Mouse (Mus musculus) urinary bladder, postnatal 4 days (tissue): ENCODE results near the gene Snrpc.
"Not testable (repeated sequence)": the region's sequence is repeated elsewhere in the genome, so short reads cannot be mapped to it uniquely, and the experiment has no call there.

Experiments
- DNase-seq, 2 experiments: peaks; one replicate each; pipeline ENCODE4 v3.0.0; 2021 to 2022; ENCODE audit warnings: low spot score in 2 of 2

The Snrpc gene

DNA sequence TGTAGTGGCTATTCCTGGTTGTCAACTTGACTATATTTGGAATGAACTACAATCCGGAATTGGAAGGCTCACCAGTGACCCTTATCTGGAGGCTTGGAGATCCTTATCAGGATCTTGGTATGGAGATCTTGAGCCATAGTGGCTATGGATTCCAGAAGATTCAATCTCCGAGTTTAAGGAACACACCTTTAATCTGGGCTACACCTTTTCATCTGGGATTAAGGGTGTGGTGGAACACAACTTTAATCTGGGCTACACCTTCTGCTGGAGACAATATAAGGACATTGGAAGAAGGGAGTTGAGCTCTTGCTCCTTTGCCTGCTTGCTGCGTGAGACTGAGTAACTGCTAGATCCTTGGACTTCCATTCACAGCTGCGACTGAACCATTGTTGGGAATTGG lies at the start of gene Snrpc:
Snrpc (plus strand) TSS at position 301 of the 400 bp plus-strand sequence.
- not testable (repeated sequence) for DNase-seq

DNA sequence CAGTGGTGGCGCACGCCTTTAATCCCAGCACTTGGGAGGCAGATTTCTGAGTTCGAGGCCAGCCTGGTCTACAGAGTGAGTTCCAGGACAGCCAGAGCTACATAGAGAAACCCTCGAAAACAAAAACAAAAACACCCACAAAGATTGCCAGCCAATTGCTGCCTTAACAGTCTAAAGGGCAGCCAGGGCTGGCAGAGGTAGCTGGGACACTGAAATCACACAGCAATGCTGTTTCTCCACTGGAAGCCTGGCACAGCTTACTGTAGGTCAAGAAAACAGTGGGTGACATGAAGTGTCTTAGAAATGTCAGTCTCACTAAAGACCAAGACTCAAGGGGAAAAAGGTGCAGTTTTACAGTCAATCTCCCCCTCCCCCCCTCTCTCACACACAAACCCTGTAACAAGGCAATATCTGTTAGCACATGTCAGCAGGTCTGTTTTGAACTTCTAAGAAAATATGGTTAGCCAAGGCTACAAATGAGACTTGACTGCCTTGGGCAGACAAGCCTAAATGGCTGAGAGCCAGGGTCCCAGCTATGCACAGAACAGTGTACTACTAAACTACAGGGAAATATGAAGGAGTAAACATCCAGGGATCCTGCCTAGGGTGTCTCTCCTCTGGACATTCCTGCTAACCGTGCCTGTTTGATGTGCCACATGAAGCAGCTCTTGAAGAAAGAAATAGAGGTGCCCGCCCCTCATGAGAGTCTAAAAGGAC lies 49.3 kb upstream of the Snrpc start:
- DNase-seq: no peak

DNA sequence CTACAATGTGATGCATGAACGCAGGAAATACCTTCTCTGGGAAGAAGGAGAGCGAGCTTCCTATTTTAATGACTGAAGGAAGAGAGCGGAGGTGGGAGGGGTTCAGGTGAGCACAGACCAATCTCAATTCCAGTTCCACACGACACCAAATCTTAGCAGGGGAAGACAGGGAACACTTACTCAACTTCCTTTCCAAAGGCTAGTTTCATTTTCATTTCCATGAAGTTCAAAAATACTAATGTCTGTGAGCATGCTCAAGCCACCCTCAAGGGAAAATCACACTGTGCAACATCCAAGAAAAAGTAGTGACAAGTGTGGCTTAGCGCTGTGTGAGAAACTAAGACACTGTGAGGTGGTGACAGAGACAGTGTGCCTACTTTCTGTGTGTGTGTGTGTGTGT lies 47.9 kb upstream of the Snrpc start:
- no peak for DNase-seq

DNA sequence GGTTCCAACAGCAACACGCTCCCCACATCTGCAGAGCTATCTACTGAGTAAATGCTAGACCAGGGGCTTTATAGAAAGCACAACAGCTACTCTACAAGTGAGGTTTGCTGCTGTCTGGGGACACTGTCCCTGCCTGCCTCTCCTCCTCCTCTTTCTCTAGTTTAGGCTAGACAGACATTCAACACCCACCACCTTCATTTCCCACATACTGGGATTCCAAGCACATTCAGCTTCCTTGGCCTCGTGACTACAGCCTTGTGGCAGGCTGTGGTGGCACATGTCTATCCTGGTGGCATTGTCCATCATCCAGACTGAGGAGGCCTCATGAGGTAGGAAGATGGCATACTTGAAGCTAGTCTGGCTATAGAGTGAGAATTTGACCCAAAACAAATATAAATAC lies 47.0 kb upstream of the Snrpc start:
- no peak for DNase-seq

DNA sequence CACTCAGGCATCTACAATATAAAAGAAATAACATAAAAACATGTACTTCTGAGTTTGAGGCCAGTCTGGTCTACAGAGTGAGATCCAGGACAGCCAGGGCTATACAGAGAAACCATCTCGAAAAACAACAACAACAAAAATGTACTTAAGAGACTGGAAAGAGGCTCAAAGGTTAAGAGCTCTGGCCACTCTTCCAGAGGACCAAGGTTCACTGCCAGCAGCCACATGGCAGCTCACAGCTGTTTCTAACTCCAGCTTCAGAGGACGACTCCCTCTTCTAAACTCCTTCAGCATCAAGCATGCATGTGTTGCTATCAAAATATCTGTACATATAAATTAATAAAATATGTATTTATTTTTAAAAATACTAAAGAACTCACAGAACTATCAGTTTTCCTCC lies 46.4 kb upstream of the Snrpc start:
- DNase-seq: no peak

DNA sequence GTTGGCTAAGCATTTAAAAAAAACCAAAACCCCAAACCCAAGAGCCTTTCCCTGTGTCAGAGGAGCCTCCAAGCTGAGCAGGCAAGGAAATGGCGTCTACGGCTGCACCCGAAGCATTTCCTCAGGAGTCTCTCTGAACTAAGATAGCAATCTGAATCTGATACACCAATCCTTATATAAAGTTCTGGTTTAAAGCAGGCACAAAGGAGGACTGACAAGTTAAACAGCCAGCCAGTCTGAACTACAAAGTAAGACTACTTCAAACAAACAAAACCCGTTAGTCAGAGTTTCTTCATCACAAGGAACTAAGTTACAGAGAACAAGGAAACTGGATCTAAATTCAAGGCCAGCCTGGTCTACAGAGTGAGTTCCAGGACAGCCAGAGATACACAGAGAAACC lies 45.4 kb upstream of the Snrpc start:
- DNase-seq: no peak

DNA sequence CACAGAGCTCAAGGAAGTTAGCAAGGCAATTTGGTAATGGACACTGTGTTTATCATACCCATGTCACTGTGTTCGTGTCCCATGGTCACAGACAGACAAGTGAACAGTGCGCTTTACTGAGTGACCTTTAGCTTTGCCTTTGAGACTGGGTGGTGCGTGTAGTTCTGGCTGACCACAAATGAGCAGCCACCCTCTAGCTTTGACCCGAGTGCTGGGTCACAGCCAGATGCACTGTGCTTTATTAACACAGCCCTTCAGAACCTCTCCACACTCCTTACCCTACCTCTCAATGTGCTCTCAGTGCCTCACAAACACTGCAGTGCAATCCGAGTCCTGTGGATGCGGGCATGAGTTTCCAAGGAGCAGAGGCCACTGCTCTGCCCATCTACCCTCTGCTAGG lies 44.8 kb upstream of the Snrpc start:
- DNase-seq: no peak

DNA sequence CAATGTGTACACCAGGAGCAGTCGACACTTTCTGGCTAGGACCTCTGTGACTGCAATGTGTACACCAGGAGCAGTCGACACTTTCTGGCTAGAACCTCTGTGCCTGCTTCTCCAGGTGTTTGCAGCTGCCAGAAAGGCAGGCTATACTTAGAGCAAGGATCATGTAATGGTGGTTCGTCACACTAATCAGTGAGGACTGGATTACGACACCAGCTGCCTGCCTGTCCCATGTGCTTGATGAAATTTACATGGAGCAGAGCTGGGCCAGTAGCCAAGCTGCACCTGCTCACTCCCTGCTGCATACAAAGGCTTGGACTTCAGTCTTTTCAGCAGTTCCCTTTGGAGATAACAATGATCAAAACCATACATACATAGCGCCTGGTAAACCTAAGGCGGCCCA lies 41.2 kb upstream of the Snrpc start:
- DNase-seq: no peak

DNA sequence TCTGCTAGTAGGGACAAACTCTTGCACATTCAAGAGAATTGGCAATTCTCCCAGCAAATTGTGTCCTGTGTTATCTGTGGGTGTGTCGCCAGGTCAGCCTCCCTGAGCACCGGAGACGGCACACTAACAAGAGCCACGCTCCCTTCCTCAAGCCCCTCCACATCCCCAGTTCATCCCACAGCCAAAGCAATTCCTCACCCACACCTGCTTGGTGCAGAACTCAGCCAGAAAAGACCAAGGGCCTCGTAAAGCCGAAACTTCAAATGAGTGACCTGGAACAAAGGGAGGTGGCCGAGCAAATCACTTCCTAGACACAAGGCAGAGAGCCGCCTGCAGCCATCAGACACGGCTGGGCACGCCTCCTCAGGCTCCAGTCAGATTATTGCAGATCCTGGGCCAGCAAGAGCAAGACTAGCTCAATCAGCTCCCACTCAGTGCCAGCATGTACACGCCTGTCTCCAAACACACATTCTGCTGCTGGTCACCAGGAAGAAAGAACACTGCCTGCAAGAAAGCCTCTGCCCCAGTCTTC lies 40.5 kb upstream of the Snrpc start:
- DNase-seq: peak; percentile 47 to 66

DNA sequence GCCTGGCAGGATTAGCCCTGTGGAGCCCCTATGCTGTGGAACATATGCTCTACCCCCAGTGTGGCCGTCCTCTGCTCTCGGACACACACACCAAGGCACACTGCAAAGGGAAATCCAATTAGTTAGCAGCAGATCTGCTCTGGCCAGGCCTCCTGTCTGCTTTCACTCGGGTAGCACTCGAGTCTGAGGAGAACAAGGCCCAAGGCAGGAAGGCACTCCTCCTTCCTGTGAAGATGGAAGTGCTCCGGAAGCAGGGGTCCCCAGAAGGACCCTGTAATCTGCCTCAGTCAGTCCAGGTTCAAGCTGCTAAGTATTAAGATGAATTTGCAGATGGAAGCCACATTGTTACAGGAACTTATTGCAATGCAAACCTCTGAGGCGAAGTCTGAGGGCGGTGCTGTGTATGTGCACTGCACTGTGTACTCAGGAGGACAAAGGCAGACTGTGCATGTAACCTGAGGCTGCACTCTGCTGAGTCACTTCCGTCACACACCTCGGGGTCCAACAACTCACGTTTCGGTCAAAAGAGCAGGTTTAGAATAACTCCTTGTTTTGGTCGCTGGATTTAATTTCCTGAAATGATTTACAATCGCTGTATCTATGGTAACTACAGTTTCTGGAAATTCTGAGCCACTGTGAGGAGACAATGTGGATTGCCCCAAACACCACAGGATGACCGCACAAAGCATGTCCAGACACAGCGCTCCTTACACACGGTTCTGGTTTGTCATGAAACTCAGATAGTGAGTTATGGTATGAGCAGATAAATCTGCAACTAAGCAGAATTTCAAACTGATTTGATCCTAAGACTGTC lies 38.0 kb upstream of the Snrpc start:
- no peak for DNase-seq

DNA sequence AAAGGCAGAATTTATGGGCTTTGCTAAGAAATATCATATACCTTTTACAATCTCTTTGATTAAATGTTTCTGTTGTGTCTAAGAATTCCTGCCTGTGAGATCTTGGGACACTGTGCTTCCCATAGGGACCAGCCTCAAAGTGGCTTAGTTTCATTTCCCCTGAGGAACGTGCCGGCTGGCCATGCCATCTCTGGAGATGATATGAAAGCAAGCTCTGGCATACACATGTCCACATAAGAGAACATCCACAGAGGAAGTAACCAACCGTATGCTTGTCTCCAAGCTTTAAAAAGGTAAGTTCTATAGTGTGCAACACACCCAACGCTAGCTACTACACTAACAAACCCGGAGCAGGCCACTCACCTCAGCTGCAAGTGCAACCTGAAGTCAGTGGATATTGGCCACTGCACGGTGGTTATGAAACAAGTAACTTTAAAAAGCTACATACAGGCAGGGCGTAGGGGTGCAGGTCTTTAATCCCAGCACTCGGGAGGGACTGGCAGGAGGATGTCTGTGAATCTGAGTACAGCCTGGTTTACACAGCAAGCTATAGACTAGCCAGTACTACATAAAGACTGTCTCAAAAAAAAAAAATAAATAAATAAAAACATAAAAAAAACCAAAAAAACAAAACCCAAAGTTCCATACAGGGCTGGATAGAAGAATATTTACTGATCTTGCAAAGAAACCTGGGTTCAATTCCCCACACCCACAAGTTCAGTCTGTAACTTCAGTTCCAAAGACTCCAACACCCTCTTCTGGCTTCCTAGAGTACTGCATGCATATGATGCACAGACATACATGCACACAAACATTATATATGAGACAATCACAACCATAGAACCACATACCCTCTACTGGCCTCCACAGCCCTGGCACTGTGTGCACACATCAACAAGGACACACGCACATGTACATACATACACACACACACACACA lies 37.0 kb upstream of the Snrpc start:
- no peak for DNase-seq

DNA sequence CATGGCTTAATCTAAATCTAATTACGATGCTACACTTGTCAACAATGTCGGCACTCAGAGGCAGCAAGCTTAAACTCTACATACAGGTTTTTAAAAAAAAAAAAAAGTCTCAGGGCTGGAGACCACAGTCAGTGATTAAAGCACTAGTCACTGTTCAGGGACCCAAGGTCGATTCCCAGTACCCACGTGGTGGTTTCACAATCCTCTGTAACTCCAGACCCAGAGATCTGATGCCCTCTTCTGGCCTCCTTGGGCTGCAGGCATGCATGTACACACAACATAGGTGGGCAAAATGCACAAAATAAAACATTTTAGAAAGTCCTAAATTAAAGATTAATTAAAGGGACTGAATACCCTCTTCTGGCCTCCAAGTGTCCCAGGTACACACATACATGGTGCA lies 34.2 kb upstream of the Snrpc start:
- DNase-seq: no peak

DNA sequence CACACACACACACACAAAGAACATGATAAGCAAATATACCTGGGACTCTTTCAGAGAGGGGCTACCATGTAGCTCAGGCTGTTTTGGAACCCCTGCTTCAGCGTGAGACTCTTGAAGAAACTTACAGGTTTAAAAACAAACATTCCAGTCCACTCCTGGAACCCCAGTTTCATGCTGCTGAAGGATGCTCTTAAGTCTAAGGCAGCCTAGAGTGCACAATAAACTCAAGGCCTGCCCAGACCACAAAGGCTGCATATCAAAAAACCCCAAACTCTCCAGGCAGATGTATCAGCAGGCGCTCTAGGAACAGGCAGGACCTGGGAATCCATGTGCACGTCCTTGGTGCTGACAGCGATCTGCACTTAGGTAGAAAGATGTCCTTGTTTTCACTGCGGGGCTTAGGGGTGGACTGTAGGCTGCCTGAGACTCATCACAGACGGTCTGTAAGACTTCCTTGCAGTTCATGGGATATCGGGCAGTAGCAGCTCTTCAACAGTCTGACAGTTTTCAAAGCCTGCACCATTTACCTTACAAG lies 33.7 kb upstream of the Snrpc start:
- no peak for DNase-seq

DNA sequence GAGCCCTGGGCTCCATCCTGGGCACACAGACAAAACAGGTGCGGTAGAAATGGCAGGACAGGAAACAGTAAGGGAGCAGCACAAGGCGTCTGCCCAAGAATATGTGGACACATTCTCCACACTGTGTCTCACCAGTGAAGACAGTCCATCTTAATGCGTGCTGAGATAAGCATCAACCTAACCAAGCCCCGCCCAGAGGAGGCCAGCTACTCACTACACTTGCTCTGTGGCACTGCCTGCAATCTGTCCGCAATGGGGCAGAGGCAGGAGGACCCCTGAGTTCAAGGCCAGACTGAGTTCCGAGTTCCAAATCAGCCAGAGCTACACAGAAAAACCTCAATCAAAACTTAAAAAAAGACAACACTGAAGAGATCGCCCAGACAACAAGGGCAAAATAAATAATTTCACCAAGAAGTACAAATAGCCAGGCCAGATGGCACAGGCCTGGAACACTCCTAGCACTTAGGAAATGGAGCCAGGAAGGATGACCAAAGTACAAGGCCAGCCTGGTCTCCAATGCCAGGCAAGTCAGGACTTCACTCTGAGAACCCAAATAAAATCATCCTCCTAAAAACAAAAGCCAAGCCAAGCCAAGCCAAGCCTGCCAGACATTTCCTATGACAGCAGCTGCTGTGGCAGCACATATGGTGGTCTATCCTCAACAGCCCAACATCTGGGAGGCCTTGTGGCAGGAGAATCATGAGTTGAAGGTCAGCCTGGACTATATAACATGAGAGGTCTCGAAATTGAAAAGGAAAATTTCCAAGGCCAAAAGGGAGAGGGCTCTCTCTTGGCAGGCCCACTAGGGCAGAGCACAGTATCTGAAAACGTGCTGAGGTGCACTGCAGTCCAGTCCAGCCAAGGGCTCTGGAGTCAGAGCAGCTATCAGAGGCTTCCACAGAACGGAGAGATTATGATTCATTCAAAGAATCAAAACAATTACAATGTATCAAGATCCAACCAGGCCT lies 32.9 kb upstream of the Snrpc start:
- DNase-seq: no peak

DNA sequence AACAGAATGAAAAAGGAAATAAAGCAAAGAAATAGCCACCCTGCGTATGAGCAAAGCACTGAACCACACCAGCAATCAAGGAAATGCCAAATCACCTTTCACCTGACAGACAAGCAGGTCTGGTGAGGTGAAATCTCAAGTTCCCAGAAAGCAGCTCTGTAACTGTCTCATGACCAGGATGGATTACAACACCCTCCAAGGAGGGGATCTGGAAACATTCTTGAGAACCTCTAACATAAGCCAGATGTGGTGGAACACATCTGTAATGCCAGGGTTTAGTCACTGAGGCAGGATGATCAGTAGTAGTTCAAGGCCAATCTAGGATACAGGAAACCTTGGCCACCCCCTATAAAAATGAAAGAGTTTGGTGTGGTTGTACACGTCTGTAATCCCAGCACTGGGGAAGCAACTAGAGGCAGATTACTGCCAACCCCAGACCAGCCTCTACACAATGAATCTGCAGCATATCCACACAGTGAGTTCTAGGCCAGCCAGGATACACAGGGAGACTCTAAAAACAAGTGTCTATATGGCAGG lies 30.3 kb upstream of the Snrpc start:
- no peak for DNase-seq

DNA sequence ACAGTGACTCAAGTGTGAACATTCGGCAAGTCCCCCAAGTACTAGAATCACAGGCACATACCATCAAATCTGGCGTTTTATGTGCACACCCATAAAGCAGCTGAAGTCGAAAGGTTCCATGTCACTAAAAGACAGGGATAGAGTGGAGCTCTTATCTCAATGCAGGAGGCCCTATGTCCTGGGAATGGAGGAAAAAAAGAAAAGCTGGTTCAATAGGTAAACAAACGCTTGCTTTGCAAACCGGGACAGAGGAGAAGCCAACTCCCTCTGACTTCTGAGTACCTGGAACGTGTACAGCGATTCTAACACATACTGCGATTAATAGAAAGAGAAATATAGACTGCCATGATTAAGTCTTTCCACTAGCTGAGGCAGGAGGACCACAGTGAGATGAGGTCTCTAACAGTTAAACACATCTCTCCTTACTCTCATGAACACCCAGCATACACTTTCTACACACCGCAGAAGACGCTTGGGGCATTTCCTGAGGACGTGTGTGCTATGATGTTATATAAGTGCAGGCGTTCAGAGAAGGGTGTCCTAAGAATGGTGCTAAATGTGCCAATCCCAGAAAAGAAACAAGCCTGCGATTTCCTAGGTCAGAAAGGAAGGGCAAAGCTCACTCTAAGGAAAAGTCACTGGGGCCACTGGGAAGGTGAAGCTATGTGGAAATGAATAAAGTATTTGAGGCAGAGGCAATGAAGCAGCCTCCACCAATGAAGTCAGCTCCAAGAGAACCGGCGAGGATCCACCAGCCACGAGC lies 27.2 kb upstream of the Snrpc start:
- DNase-seq: no peak

DNA sequence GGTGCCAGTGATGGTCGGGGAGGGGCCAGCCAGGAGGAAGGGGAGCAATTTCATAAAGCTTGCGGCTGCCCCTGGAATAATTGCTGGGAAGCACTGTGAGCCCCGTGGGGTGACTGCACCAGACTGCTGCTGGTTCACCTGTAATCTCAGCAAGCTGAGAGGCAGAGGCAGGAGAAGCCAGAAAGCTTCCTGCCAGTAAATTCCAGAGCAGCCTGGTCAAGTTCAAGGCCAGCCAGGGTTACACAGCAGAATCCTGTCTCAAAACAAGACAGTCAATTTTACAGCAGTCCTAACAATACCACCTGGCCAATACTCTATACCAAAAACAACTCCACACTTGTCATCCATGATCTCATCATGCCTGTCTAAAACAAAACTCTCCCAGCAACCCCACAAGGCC lies 26.0 kb upstream of the Snrpc start:
- no peak for DNase-seq

DNA sequence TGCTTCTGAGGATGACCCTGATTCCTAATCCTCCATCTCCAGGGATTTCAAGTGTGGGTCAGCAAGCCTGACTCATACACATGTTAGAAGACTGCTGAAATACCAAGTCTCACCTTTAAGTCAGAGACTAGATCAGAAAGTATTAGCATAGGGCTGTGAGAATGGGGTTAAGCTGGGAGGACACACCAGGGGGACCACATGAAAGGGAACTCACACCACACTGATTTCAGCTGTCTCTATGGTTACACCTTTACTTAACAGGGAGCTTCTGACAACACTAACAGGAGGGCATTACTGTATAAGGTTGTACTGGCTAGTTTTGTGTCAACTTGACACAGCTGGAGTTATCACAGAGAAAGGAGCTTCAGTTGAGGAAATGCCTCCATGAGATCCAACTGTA lies 23.3 kb upstream of the Snrpc start:
- DNase-seq: no peak

DNA sequence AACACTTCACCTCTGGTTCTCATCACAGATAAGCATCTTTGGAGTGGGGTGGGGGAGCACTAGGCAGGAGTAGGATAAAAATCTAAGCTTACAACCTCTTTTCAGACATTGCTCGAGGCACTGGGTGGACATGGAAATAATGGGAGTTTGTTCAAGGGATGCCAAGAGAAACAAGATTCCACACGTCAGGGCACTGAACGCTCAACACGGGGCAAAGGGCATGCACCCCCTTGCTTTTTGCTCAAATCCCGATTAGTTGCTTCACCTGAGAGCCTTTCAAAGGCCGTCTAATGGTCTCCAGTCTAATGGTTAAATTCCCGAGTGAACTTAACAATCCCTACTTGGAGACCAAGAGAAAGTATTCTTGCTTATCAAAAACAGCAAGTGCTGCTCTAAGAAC lies 18.9 kb upstream of the Snrpc start:
- no peak for DNase-seq
